Mouse (Mus musculus) forebrain, embryonic 12.5 days (tissue): ENCODE results near the gene Dzip1. TPM values are rescaled to one million over a fixed set of nuclear protein-coding genes. Genes with fewer than 3 reads are reported as not detected.

Source experiments
- ATAC-seq: fragments of 200-750 bp; cut with Nextera tagmentation; 2 replicates; pipeline ENCODE4 v1.8.0; 2017; ENCODE audit warnings: moderate TSS enrichment; ENCODE audit not compliant: low FRiP score
- H3K27ac ChIP-seq: fragments of 300-500 bp; sonication (generic); 2 replicates; pipeline ENCODE4 v1.5.1; 2016; ENCODE audit warnings: mild to moderate bottlenecking
- H3K27me3 ChIP-seq: fragments of 300-500 bp; sonication (generic); 2 replicates; pipeline ENCODE4 v1.6.1; 2016; ENCODE audit warnings: mild to moderate bottlenecking
- H3K36me3 ChIP-seq: fragments of 300-500 bp; sonication (generic); replicated peaks from 2 replicates; pipeline ENCODE4 v1.6.1; 2016; ENCODE audit warnings: mild to moderate bottlenecking
- H3K4me1 ChIP-seq: fragments of 300-500 bp; sonication (generic); 2 replicates; pipeline ENCODE4 v1.6.1; 2016
- H3K4me2 ChIP-seq: fragments of 300-500 bp; sonication (generic); 2 replicates; pipeline ENCODE4 v1.6.1; 2016; ENCODE audit warnings: mild to moderate bottlenecking, moderate library complexity
- H3K4me3 ChIP-seq: fragments of 300-500 bp; sonication (generic); replicated peaks from 2 replicates; pipeline ENCODE4 v1.5.1; 2016; ENCODE audit warnings: mild to moderate bottlenecking
- H3K9ac ChIP-seq: fragments of 300-500 bp; sonication (generic); 2 replicates; pipeline ENCODE4 v1.6.1; 2016; ENCODE audit warnings: mild to moderate bottlenecking
- H3K9me3 ChIP-seq: fragments of 300-500 bp; sonication (generic); 2 replicates; pipeline ENCODE4 v1.6.1; 2016
- WGBS: fragments of 180-500 bp; shearing (Covaris S2); methylation state at CpG from one replicate; pipeline ENCODE4 v1.1.7; 2016; 5-methylcytosine and 5-hydroxymethylcytosine counted together
- polyA plus RNA-seq: library from polyadenylated mRNA; unstranded; fragments of >200 nt; fragmentation: Nextera tagmentation; extraction: Ambion mirVana; gene quantifications from 2 replicates; pipeline ENCODE4 v1.2.1, GENCODE M21; 2016

Gene Dzip1
- polyA plus RNA-seq, 1 experiment from 2014 or later: 31.3 TPM

DNA sequence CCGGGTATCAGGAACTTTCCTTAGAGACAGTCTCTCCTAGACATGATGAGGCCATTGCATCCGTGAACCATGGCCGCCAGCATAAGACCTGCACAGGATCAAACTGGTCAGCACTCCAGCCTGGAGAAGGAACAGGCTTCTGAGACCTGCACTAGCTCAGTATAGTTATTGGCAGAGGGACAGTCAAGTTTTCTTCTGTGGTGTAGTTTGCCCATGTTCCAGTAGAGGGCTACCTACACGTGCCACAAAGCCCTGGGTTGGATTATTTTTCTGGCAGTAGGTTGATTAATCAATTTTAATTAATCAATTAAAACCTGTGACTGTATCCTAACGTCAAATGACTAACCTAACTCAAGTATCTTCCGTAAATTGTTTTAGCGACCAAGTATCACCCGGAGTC lies 6.2 kb downstream of the Dzip1 start:
- H3K4me1 ChIP-seq: peaks cover 33% of the 10 kb centered on the region
- no peaks in the 10 kb centered on the region for H3K9me3 ChIP-seq
- no peak overlapping the region for H3K4me2 ChIP-seq
- peaks cover 28% of the 10 kb centered on the region for H3K36me3 ChIP-seq
- peaks cover 17% of the 10 kb centered on the region for H3K27me3 ChIP-seq
- WGBS: 71% methylated on average over 8 of the region's 8 CpGs
- H3K9ac ChIP-seq: no peak overlapping the region
- H3K4me3 ChIP-seq: no peak overlapping the region
- H3K27ac ChIP-seq: no peak overlapping the region
- peak; percentile 18; the same call in 1 of the 2 replicates for ATAC-seq

DNA sequence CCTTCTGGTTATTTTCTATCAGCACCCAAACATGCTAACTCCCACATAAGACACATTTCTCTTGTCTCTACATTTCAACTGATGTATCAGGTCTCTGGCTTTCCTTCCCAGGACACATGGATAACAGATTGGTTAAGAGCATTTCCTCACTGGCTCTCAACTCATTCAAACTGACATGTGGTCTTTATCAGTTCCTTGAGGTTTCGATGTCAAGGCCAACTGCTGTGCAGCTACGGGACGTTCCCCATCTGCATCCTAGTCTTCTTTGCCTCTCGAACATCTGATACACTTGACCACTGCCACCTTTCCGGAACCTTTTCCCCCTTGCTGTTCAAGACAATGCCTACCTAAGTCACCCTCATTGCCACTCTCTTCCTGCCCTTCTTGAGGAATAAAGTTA lies 11.6 kb downstream of the Dzip1 start:
- 85% methylated on average over 5 of the region's 5 CpGs for WGBS
- Histone ChIP-seq H3K27me3 (no peaks in the 10 kb centered on the region), H3K4me3 (no peak overlapping the region), H3K9me3 (no peaks in the 10 kb centered on the region), H3K36me3 (peaks cover 65% of the 10 kb centered on the region), H3K4me1 (no peaks in the 10 kb centered on the region), H3K9ac (no peak overlapping the region), H3K4me2 (no peak overlapping the region), H3K27ac (no peak overlapping the region)
- no peak for ATAC-seq

DNA sequence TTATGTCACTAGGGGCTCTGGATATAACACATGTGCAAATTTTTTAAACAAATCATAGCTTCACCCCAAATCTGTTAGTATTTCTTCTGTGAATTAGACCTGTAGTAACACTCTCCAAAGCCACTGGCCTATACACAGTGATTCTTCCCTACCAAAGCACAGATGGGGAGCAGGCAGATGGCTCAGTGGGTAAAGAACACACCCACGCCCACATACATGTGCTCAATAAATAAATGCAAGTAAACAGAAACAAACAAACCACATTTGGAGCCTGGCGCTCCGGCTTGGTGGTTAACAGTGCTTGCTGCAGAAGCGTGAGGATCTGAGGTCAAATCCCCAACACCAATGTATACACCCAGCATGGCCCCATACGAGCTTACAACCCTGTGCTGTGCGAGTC lies 13.7 kb downstream of the Dzip1 start:
- H3K27ac ChIP-seq: no peak overlapping the region
- no peak overlapping the region for H3K4me3 ChIP-seq
- peaks cover 73% of the 10 kb centered on the region for H3K36me3 ChIP-seq
- no peak overlapping the region for H3K4me2 ChIP-seq
- ATAC-seq: no peak
- no peaks in the 10 kb centered on the region for H3K4me1 ChIP-seq
- H3K9ac ChIP-seq: no peak overlapping the region
- no peaks in the 10 kb centered on the region for H3K27me3 ChIP-seq
- no peaks in the 10 kb centered on the region for H3K9me3 ChIP-seq
- WGBS: 89% methylated on average over 6 of the region's 6 CpGs

DNA sequence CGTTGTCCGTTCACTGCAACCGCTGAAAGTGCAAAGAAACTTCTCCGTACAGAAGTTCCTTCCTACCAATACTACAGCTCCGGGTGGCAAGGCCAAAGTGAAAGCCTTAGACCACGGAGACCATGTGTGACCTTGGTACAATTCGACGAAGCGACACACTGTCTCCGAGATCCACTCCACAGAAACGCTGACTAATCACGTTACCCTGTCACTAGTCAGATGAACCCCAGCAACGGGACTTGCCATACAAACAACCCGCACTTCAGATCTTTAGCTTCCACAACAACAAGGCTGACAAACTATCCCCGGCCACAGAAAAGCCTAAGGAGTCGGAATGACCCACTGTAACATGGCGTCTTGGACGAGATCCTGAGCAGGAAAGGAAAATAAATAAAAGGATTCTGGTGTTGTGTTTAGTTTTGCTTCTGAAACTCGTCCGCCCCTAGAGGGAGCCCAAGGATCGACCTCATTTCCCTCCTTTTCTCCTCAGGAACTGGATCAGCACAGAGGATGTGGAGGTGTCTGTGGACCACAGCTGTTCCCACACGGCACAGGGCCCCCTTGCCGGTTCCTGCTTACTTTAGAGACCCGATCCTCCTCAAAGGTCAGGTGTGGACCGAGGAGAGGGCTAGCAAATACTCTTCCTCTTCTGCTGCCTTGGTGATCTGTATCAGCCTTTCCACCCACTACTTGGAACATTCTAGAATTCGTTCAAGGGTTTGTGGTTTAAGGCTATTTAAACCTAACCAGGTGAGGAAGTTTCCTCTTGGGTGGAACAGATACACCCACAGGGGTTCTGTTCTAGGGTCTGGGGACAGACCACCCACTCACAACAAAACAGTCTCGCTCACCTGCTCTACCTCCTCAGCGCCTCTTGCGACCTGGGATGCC lies 14.7 kb downstream of the Dzip1 start:
- no peaks in the 10 kb centered on the region for H3K27me3 ChIP-seq
- no peak overlapping the region for H3K27ac ChIP-seq
- no peak overlapping the region for H3K9ac ChIP-seq
- ATAC-seq: no peak
- H3K4me1 ChIP-seq: no peaks in the 10 kb centered on the region
- no peaks in the 10 kb centered on the region for H3K9me3 ChIP-seq
- H3K36me3 ChIP-seq: peaks cover 75% of the 10 kb centered on the region
- no peak overlapping the region for H3K4me2 ChIP-seq
- no peak overlapping the region for H3K4me3 ChIP-seq
- 73% methylated on average over 29 of the region's 29 CpGs for WGBS

DNA sequence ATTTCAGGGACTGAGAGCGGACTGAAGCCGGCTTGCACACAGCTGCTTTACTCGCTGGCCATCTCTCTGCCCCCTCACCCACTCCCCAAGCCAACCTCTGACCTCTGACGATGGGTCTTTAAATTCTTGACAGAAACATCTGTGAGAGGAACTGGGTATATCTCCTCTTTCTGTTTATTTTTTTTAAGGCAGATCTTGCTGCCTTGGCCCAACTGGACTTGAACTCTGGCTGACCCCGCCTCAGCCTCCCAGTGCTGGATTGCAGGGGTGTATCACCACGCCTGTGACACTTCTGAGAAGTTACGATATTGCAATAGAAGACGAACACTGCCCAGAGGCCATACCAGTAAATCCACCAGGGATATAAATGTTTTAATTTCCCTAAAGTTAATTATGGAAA lies 15.4 kb downstream of the Dzip1 start:
- ATAC-seq: no peak
- Histone ChIP-seq H3K27ac (no peak overlapping the region), H3K9me3 (no peaks in the 10 kb centered on the region), H3K9ac (no peak overlapping the region), H3K4me2 (no peak overlapping the region), H3K36me3 (peaks cover 74% of the 10 kb centered on the region), H3K27me3 (no peaks in the 10 kb centered on the region), H3K4me1 (no peaks in the 10 kb centered on the region), H3K4me3 (no peak overlapping the region)
- WGBS: 93% methylated on average over 8 of the region's 8 CpGs

DNA sequence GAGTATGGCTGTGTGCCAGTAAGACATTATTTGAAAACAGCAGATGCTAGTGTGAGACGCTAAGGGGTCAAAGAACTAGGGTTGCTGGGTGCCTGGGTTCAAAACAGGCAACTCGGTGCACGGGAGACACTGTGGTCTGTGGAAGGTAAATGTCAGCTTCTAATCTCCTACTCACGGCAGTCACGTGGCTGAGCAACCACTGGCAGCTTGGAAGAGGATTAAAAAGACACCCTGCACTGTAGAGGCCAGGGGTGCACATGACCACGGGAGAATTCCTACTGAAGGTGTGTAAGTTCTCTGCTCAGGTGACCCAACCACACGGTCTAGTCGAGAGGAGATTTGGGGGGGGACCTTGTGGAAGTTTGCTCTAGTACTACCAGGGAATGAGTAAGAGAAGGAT lies 17.7 kb downstream of the Dzip1 start:
- H3K36me3 ChIP-seq: peaks cover 70% of the 10 kb centered on the region
- H3K27me3 ChIP-seq: no peaks in the 10 kb centered on the region
- no peak overlapping the region for H3K4me3 ChIP-seq
- no peak overlapping the region for H3K4me2 ChIP-seq
- H3K9ac ChIP-seq: no peak overlapping the region
- H3K27ac ChIP-seq: no peak overlapping the region
- peaks cover 8% of the 10 kb centered on the region; the same call in 1 of the 2 replicates for H3K4me1 ChIP-seq
- ATAC-seq: no peak
- H3K9me3 ChIP-seq: no peaks in the 10 kb centered on the region
- 81% methylated on average over 8 of the region's 8 CpGs for WGBS

DNA sequence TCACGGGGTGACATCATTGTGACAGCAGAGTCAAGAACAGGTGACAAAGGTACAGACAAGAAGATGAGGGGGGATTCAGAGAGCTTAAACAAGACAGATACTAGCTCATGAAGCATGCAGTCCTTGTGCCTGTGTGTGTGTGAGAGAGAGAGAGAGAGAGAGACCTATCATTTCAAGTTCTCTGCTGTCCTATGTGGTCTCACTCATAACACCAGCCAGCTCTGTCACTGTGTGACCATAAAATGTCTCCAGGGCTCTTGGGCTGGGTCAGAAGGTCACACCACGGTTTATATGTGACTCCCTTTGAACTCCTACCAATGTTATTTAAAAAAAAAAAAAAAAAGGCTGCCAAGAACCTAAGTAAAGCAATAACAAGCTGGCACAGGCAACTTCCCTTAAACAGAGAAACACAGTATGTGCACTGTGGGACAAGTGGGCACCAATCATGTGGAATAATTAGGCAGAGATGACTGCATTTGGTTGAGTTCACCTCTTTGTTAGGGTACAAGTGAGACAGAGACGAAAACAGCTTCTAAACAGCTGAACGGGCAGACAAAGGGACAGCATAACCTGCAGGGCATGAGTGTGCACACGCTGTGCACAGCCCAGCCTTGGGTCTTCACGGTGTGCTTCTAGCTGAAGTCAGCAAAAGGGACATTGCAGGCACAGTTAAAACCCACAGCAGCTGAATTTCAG lies 21.2 kb downstream of the Dzip1 start:
- Histone ChIP-seq H3K27ac (peak overlapping the region; percentile 68), H3K4me2 (no peak overlapping the region), H3K36me3 (peaks cover 76% of the 10 kb centered on the region), H3K4me1 (peaks cover 8% of the 10 kb centered on the region; the same call in 1 of the 2 replicates), H3K9me3 (no peaks in the 10 kb centered on the region), H3K4me3 (no peak overlapping the region), H3K9ac (0 out of 2 replicates have a peak overlapping the region, but pooled peaks have one; percentile 0), H3K27me3 (no peaks in the 10 kb centered on the region)
- ATAC-seq: peak; percentile 66
- 28% methylated on average over 6 of the region's 6 CpGs for WGBS

DNA sequence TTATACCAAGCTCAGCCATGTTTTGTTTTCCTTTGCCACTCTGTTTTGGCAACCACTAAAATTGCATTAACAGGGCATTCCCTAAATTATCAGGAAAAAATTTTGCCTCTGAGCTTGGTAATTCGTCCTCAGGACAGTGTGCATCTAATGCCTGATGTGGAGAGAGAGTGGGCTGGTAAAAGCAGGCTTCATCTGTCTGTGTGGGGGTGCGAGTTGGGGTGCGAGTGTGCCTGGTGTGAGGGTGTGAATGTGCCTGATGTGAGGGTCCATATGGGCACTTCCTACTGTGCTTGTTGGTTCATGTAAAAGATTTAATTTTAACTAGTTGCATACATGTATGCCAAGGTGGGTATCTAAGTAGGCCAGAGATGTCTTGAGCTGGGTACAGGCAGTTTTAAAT lies 21.9 kb downstream of the Dzip1 start:
- WGBS: 85% methylated on average over 3 of the region's 3 CpGs
- Histone ChIP-seq H3K27ac (no peak overlapping the region), H3K4me3 (no peak overlapping the region), H3K4me1 (peaks cover 8% of the 10 kb centered on the region; the same call in 1 of the 2 replicates), H3K36me3 (peaks cover 76% of the 10 kb centered on the region), H3K27me3 (no peaks in the 10 kb centered on the region), H3K4me2 (no peak overlapping the region), H3K9me3 (no peaks in the 10 kb centered on the region), H3K9ac (no peak overlapping the region)
- ATAC-seq: no peak

DNA sequence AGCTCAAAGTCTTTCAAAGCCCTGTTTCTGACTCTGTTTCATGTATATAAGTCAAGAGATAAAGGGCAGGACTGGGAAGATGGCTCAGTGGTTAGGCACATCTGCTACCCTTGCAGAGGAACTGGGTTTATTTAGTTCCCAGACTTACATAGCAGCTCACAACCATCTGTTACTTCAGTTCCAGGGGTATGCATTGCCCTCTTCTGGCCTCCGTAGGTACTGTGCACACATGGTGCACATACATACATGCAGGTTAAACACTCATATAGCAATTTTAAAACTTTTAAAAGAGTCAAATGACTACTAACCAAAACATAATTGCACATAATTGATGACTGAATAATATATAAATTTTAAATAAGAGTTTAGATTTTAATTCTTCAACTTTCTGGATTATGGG lies 24.3 kb downstream of the Dzip1 start:
- H3K27ac ChIP-seq: no peak overlapping the region
- H3K36me3 ChIP-seq: peaks cover 76% of the 10 kb centered on the region
- H3K4me3 ChIP-seq: no peak overlapping the region
- 100% methylated on average over 1 of the region's 1 CpGs for WGBS
- no peaks in the 10 kb centered on the region for H3K27me3 ChIP-seq
- no peak overlapping the region for H3K4me2 ChIP-seq
- H3K4me1 ChIP-seq: peaks cover 8% of the 10 kb centered on the region; the same call in 1 of the 2 replicates
- no peak for ATAC-seq
- H3K9me3 ChIP-seq: no peaks in the 10 kb centered on the region
- H3K9ac ChIP-seq: no peak overlapping the region

DNA sequence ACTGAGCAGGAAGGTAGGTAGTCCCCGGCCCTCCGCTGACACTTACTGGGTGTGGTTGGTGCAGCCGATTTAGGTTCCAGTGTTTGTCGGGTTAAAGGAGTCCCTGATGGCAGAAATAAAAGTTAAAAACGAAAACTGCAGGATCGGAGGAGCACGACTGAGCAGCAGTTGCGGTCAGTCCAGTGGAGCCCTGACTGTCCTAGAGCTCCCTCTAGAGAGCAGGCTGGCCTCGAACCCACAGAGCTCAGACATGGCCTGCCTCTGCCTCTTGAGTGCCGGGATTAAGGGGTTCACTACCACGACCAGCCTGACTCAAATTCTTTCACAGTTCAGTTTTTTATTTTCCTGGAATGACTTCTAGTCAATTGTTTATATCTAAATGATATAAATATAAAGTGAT lies 25.3 kb downstream of the Dzip1 start:
- ATAC-seq: no peak
- Histone ChIP-seq H3K27ac (no peak overlapping the region), H3K9ac (no peak overlapping the region), H3K4me3 (no peak overlapping the region), H3K4me2 (no peak overlapping the region), H3K9me3 (no peaks in the 10 kb centered on the region), H3K27me3 (no peaks in the 10 kb centered on the region), H3K36me3 (peaks cover 86% of the 10 kb centered on the region), H3K4me1 (peaks cover 8% of the 10 kb centered on the region; the same call in 1 of the 2 replicates)
- 79% methylated on average over 11 of the region's 11 CpGs for WGBS

DNA sequence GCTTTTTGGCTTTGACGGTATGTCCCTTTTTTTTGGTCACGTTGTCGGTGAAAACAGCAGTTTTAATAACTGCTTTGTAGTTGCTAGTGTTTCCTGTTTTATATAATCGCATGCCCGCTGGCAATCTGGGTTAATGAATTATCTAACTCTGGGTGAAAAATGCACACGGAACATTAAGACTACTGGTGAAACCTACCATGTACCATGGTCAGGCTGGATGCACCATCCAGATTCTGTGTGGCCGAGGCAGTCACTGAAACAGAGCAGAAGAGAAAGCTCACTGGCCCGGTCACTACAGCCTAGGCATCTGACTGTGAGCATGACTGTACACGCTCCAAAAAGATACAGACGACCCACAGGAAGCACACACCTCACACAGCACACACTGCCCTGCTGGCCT lies 29.6 kb downstream of the Dzip1 start:
- H3K27ac ChIP-seq: no peak overlapping the region
- H3K9ac ChIP-seq: no peak overlapping the region
- H3K4me2 ChIP-seq: no peak overlapping the region
- H3K36me3 ChIP-seq: peaks cover 76% of the 10 kb centered on the region
- 95% methylated on average over 10 of the region's 10 CpGs for WGBS
- no peak for ATAC-seq
- no peak overlapping the region for H3K4me3 ChIP-seq
- H3K9me3 ChIP-seq: no peaks in the 10 kb centered on the region
- H3K4me1 ChIP-seq: no peaks in the 10 kb centered on the region
- no peaks in the 10 kb centered on the region for H3K27me3 ChIP-seq

DNA sequence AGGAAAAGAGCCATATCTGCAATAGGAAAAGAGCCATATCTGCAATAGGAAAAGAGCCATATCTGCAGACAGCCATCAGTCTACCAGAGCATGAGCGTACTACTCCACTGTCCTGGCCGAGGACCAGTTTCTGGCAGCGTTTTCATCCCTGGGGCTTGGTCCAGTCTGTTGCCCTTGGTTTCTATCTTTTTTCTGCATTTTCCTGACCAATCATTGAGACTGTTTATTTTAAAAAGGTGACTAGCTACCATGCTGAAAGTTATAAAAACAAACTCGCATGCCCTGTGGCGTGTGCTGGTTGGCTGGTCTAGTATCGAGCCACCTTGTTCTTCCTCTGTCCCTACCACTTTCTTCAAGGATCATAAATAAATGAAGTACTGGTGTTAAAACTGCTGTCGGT lies 30.0 kb downstream of the Dzip1 start:
- H3K4me3 ChIP-seq: no peak overlapping the region
- H3K9me3 ChIP-seq: no peaks in the 10 kb centered on the region
- H3K4me1 ChIP-seq: no peaks in the 10 kb centered on the region
- 93% methylated on average over 7 of the region's 7 CpGs for WGBS
- H3K9ac ChIP-seq: no peak overlapping the region
- no peak for ATAC-seq
- peaks cover 72% of the 10 kb centered on the region for H3K36me3 ChIP-seq
- H3K4me2 ChIP-seq: no peak overlapping the region
- no peak overlapping the region for H3K27ac ChIP-seq
- no peaks in the 10 kb centered on the region for H3K27me3 ChIP-seq
